Mouse (Mus musculus): ENCODE results near the gene Simc1. TPM values are rescaled to one million over a fixed set of nuclear protein-coding genes. Genes with fewer than 3 reads are reported as not detected.
"Not testable (repeated sequence)": the region's sequence is repeated elsewhere in the genome, so short reads cannot be mapped to it uniquely, and the experiment has no call there.

Gene Simc1
- polyA plus RNA-seq, 1 experiment from 2014 or later = 26.3 TPM

- WGBS = 86% methylated on average over 14 of the region's 14 CpGs
- no peaks in the 10 kb centered on the region for H3K9me3 ChIP-seq (ENCODE audit: control insufficient read depth, low read length)
- ATAC-seq = no peak
- no peaks in the 10 kb centered on the region for H3K4me1 ChIP-seq (replicated peaks; ENCODE audit: control insufficient read depth, insufficient read depth, low read length)
- no peaks in the 10 kb centered on the region for H3K36me3 ChIP-seq (ENCODE audit: control insufficient read depth, insufficient read depth)
- no peak overlapping the region for H3K4me3 ChIP-seq (replicated peaks; ENCODE audit: low read length)
- H3K9ac ChIP-seq (replicated peaks; ENCODE audit: low read depth, low read length) = no peak overlapping the region
- H3K27me3 ChIP-seq (replicated peaks; ENCODE audit: control insufficient read depth, insufficient read depth, low read length) = no peaks in the 10 kb centered on the region
- H3K4me2 ChIP-seq (ENCODE audit: low read length) = no peak overlapping the region
- no peak overlapping the region for H3K27ac ChIP-seq (ENCODE audit: low read length)
These were observed 22.1 kb upstream of the Simc1 start for GRCm38 (mm10) chr13:54481498-54481897.

- no peak overlapping the region for H3K27ac ChIP-seq (ENCODE audit: low read length)
- 91% methylated on average over 5 of the region's 5 CpGs for WGBS
- no peaks in the 10 kb centered on the region for H3K36me3 ChIP-seq (ENCODE audit: control insufficient read depth, insufficient read depth)
- no peak overlapping the region for H3K9ac ChIP-seq (replicated peaks; ENCODE audit: low read depth, low read length)
- H3K4me1 ChIP-seq (replicated peaks; ENCODE audit: control insufficient read depth, insufficient read depth, low read length) = no peaks in the 10 kb centered on the region
- no peaks in the 10 kb centered on the region for H3K9me3 ChIP-seq (ENCODE audit: control insufficient read depth, low read length)
- ATAC-seq = no peak
- no peak overlapping the region for H3K4me2 ChIP-seq (ENCODE audit: low read length)
- H3K4me3 ChIP-seq (replicated peaks; ENCODE audit: low read length) = no peak overlapping the region
- H3K27me3 ChIP-seq (replicated peaks; ENCODE audit: control insufficient read depth, insufficient read depth, low read length) = no peaks in the 10 kb centered on the region
These were observed 13.2 kb upstream of the Simc1 start for GRCm38 (mm10) chr13:54490411-54490810.

- H3K4me2 ChIP-seq (ENCODE audit: low read length) = no peak overlapping the region
- H3K9me3 ChIP-seq (ENCODE audit: control insufficient read depth, low read length) = no peaks in the 10 kb centered on the region
- no peak overlapping the region for H3K9ac ChIP-seq (replicated peaks; ENCODE audit: low read depth, low read length)
- 81% methylated on average over 6 of the region's 6 CpGs for WGBS
- H3K4me1 ChIP-seq (replicated peaks; ENCODE audit: control insufficient read depth, insufficient read depth, low read length) = no peaks in the 10 kb centered on the region
- no peak overlapping the region for H3K4me3 ChIP-seq (replicated peaks; ENCODE audit: low read length)
- ATAC-seq = no peak
- no peaks in the 10 kb centered on the region for H3K27me3 ChIP-seq (replicated peaks; ENCODE audit: control insufficient read depth, insufficient read depth, low read length)
- no peaks in the 10 kb centered on the region for H3K36me3 ChIP-seq (ENCODE audit: control insufficient read depth, insufficient read depth)
- H3K27ac ChIP-seq (ENCODE audit: low read length) = no peak overlapping the region
These were observed 12.2 kb upstream of the Simc1 start for GRCm38 (mm10) chr13:54491381-54491780.

GRCm38 (mm10) chr13:54499551-54499950 is 4.0 kb upstream of the Simc1 start:
- not testable (repeated sequence) for ATAC-seq; H3K36me3 ChIP-seq (ENCODE audit: control insufficient read depth, insufficient read depth); H3K4me1 ChIP-seq (replicated peaks; ENCODE audit: control insufficient read depth, insufficient read depth, low read length); H3K9me3 ChIP-seq (ENCODE audit: control insufficient read depth, low read length); H3K27me3 ChIP-seq (replicated peaks; ENCODE audit: control insufficient read depth, insufficient read depth, low read length); H3K4me2 ChIP-seq (ENCODE audit: low read length); H3K9ac ChIP-seq (replicated peaks; ENCODE audit: low read depth, low read length); H3K4me3 ChIP-seq (replicated peaks; ENCODE audit: low read length); H3K27ac ChIP-seq (ENCODE audit: low read length)
- WGBS = 93% methylated on average over 7 of the region's 7 CpGs

- 85% methylated on average over 2 of the region's 2 CpGs for WGBS
- Histone ChIP-seq H3K27me3 (replicated peaks; ENCODE audit: control insufficient read depth, insufficient read depth, low read length) (no peaks in the 10 kb centered on the region), H3K4me3 (replicated peaks; ENCODE audit: low read length) (no peak overlapping the region), H3K9ac (replicated peaks; ENCODE audit: low read depth, low read length) (no peak overlapping the region), H3K27ac (ENCODE audit: low read length) (no peak overlapping the region), H3K4me2 (ENCODE audit: low read length) (no peak overlapping the region), H3K9me3 (ENCODE audit: control insufficient read depth, low read length) (no peaks in the 10 kb centered on the region), H3K36me3 (ENCODE audit: control insufficient read depth, insufficient read depth) (no peaks in the 10 kb centered on the region), H3K4me1 (replicated peaks; ENCODE audit: control insufficient read depth, insufficient read depth, low read length) (peaks cover 15% of the 10 kb centered on the region)
- ATAC-seq = no peak
These were observed 2.2 kb upstream of the Simc1 start for GRCm38 (mm10) chr13:54501352-54501751.

- Histone ChIP-seq H3K9me3 (ENCODE audit: control insufficient read depth, low read length) (no peaks in the 10 kb centered on the region), H3K36me3 (ENCODE audit: control insufficient read depth, insufficient read depth) (no peaks in the 10 kb centered on the region), H3K27me3 (replicated peaks; ENCODE audit: control insufficient read depth, insufficient read depth, low read length) (no peaks in the 10 kb centered on the region), H3K4me3 (replicated peaks; ENCODE audit: low read length) (no peak overlapping the region), H3K27ac (ENCODE audit: low read length) (no peak overlapping the region), H3K4me2 (ENCODE audit: low read length) (no peak overlapping the region), H3K9ac (replicated peaks; ENCODE audit: low read depth, low read length) (no peak overlapping the region), H3K4me1 (replicated peaks; ENCODE audit: control insufficient read depth, insufficient read depth, low read length) (peaks cover 15% of the 10 kb centered on the region)
- ATAC-seq = no peak
- 74% methylated on average over 3 of the region's 3 CpGs for WGBS
These were observed 1.5 kb upstream of the Simc1 start for GRCm38 (mm10) chr13:54501957-54502690.

- WGBS = under 1% methylated on average over 14 of the region's 14 CpGs
- H3K27me3 ChIP-seq (replicated peaks; ENCODE audit: control insufficient read depth, insufficient read depth, low read length) = no peaks in the 10 kb centered on the region
- H3K36me3 ChIP-seq (ENCODE audit: control insufficient read depth, insufficient read depth) = no peaks in the 10 kb centered on the region
- H3K4me1 ChIP-seq (replicated peaks; ENCODE audit: control insufficient read depth, insufficient read depth, low read length) = peaks cover 15% of the 10 kb centered on the region
- peak overlapping the region; percentile 94 for H3K9ac ChIP-seq (replicated peaks; ENCODE audit: low read depth, low read length)
- peak overlapping the region; percentile 83 for H3K4me2 ChIP-seq (ENCODE audit: low read length)
- peak overlapping the region; percentile 84 for H3K4me3 ChIP-seq (replicated peaks; ENCODE audit: low read length)
- no peak overlapping the region; the same call in 1 of the 2 replicates for H3K27ac ChIP-seq (ENCODE audit: low read length)
- no peak for ATAC-seq
- no peaks in the 10 kb centered on the region for H3K9me3 ChIP-seq (ENCODE audit: control insufficient read depth, low read length)
These were observed 338 bp upstream of the Simc1 start for GRCm38 (mm10) chr13:54503278-54503603.

GRCm38 (mm10) chr13:54504611-54505260 is 1.2 kb downstream of the Simc1 start:
- H3K9me3 ChIP-seq (ENCODE audit: control insufficient read depth, low read length) = no peaks in the 10 kb centered on the region
- H3K36me3 ChIP-seq (ENCODE audit: control insufficient read depth, insufficient read depth) = no peaks in the 10 kb centered on the region
- H3K4me2 ChIP-seq (ENCODE audit: low read length) = peak overlapping the region; percentile 83
- H3K27ac ChIP-seq (ENCODE audit: low read length) = peak overlapping the region; percentile 78
- H3K4me3 ChIP-seq (replicated peaks; ENCODE audit: low read length) = peak overlapping the region; percentile 84
- 43% methylated on average over 7 of the region's 7 CpGs for WGBS
- no peak for ATAC-seq
- H3K4me1 ChIP-seq (replicated peaks; ENCODE audit: control insufficient read depth, insufficient read depth, low read length) = peaks cover 15% of the 10 kb centered on the region
- no peaks in the 10 kb centered on the region for H3K27me3 ChIP-seq (replicated peaks; ENCODE audit: control insufficient read depth, insufficient read depth, low read length)
- H3K9ac ChIP-seq (replicated peaks; ENCODE audit: low read depth, low read length) = peak overlapping the region; percentile 94

GRCm38 (mm10) chr13:54505920-54506319 is 2.3 kb downstream of the Simc1 start:
- no peaks in the 10 kb centered on the region for H3K9me3 ChIP-seq (ENCODE audit: control insufficient read depth, low read length)
- H3K36me3 ChIP-seq (ENCODE audit: control insufficient read depth, insufficient read depth) = no peaks in the 10 kb centered on the region; the same call in 1 of the 2 replicates
- no peaks in the 10 kb centered on the region for H3K27me3 ChIP-seq (replicated peaks; ENCODE audit: control insufficient read depth, insufficient read depth, low read length)
- no peak for ATAC-seq
- H3K4me2 ChIP-seq (ENCODE audit: low read length) = no peak overlapping the region
- H3K4me1 ChIP-seq (replicated peaks; ENCODE audit: control insufficient read depth, insufficient read depth, low read length) = peaks cover 15% of the 10 kb centered on the region
- H3K27ac ChIP-seq (ENCODE audit: low read length) = no peak overlapping the region
- no peak overlapping the region for H3K4me3 ChIP-seq (replicated peaks; ENCODE audit: low read length)
- 86% methylated on average over 1 of the region's 1 CpGs for WGBS
- no peak overlapping the region for H3K9ac ChIP-seq (replicated peaks; ENCODE audit: low read depth, low read length)

All from forebrain, embryonic 16.5 days (tissue).